In genomic region chr8:79522040-79522439, GRCm38 (mm10) we compare ENCODE assay signal across 17 mouse cellular contexts.
DNase-seq lines count a peak whose midpoint lies in the region; ATAC-seq and TF ChIP-seq lines count a peak whose summit lies in the region.
"Had no signal": no experiment of that assay in that cellular context is flagged by ENCODE, and none has a peak within 500 bp of the region (broad histone marks: within the 10 kb centered on the region; RNA-seq: fewer than 3 reads in every experiment).

No protein-coding gene starts in this region.

- no peak overlapping the region for H3K4me3 ChIP-seq in midbrain, embryonic 14.5 days (replicated peaks; ENCODE audit: low read depth, low read length)
- no peak overlapping the region for H3K4me3 ChIP-seq in midbrain, embryonic 10.5 days
- H3K4me3 ChIP-seq in liver, postnatal 0 days (ENCODE audit: low read depth, low read length), result no peak overlapping the region
- H3K4me3 ChIP-seq: heart, adult 2 months; neural tube, embryonic 15.5 days had no signal

- WGBS in midbrain, embryonic 14.5 days, result 68% methylated on average over 1 of the region's 1 CpGs
- WGBS in midbrain, embryonic 10.5 days, result 64% methylated on average over 1 of the region's 1 CpGs
- 72% methylated on average over 1 of the region's 1 CpGs for WGBS in liver, postnatal 0 days (ENCODE audit: insufficient replicate concordance)

- H3K27me3 ChIP-seq in midbrain, embryonic 14.5 days (ENCODE audit: control insufficient read depth, insufficient read depth, low read length), result no peaks in the 10 kb centered on the region
- H3K27me3 ChIP-seq in midbrain, embryonic 10.5 days (ENCODE audit: low read depth, poor library complexity, severe bottlenecking), result no peaks in the 10 kb centered on the region
- H3K27me3 ChIP-seq in liver, postnatal 0 days (ENCODE audit: insufficient read depth, low read length), result no peaks in the 10 kb centered on the region
- H3K27me3 ChIP-seq: neural tube, embryonic 15.5 days had no signal

- no peak for TF ChIP-seq EP300 in liver, postnatal 0 days (IDR thresholded peaks at IDR 0.05; ENCODE audit: low read depth)

- no peak overlapping the region for H3K4me2 ChIP-seq in midbrain, embryonic 14.5 days (ENCODE audit: low read length)
- no peak overlapping the region for H3K4me2 ChIP-seq in liver, postnatal 0 days (ENCODE audit: low read depth, low read length)
- H3K4me2 ChIP-seq: neural tube, embryonic 15.5 days had no signal

- H3K36me3 ChIP-seq in midbrain, embryonic 14.5 days (ENCODE audit: control insufficient read depth, insufficient read depth, low read length), result no peaks in the 10 kb centered on the region
- no peaks in the 10 kb centered on the region for H3K36me3 ChIP-seq in midbrain, embryonic 10.5 days
- H3K36me3 ChIP-seq in liver, postnatal 0 days (replicated peaks; ENCODE audit: insufficient read depth, low read length), result no peaks in the 10 kb centered on the region
- H3K36me3 ChIP-seq: neural tube, embryonic 15.5 days had no signal

- peak; percentile 40 for DNase-seq in midbrain, embryonic 14.5 days
- DNase-seq in midbrain, embryonic 10.5 days (ENCODE audit: low spot score), result no peak
- peak; percentile 37 for DNase-seq in brain, embryonic 14.5 days (ENCODE audit: low read depth)
- DNase-seq in forelimb bud, embryonic 11.5 days (ENCODE audit: low read depth, low spot score), result peak; percentile 86
- DNase-seq in retina, embryonic 14.5 days (ENCODE audit: low spot score), result peak; percentile 23
- DNase-seq in left cerebral cortex, postnatal 25 days (ENCODE audit: low spot score in 2 of 2), result no peak
- no peak for DNase-seq in cerebellum, postnatal 4 days (ENCODE audit: low spot score in 2 of 2)
- no peak for DNase-seq in liver, postnatal 0 days
- DNase-seq: cerebellum, adult 18-20 months; heart, adult 2 months; heart, postnatal 36 days; layer of hippocampus, adult 9-11 months; lung, postnatal 10 days; right cerebral cortex, postnatal 14 days; thymus, adult 2 months had no signal

- intact Hi-C loops in left cerebral cortex, postnatal 25 days (cut with DNase I), result no loop called here

- ATAC-seq in midbrain, embryonic 14.5 days (ENCODE audit: low FRiP score, low TSS enrichment), result no peak
- no peak for ATAC-seq in liver, postnatal 0 days
- ATAC-seq: activated CD4-positive, CD25-positive, alpha-beta regulatory T cell, adult 4 months had no signal

- no peak overlapping the region for H3K9ac ChIP-seq in midbrain, embryonic 14.5 days (replicated peaks; ENCODE audit: low read length)
- no peak overlapping the region for H3K9ac ChIP-seq in liver, postnatal 0 days (replicated peaks)
- H3K9ac ChIP-seq: neural tube, embryonic 15.5 days had no signal

- H3K4me1 ChIP-seq in midbrain, embryonic 14.5 days (ENCODE audit: control insufficient read depth, insufficient read depth, low read length), result no peaks in the 10 kb centered on the region
- H3K4me1 ChIP-seq in midbrain, embryonic 10.5 days, result no peaks in the 10 kb centered on the region
- H3K4me1 ChIP-seq in liver, postnatal 0 days (ENCODE audit: insufficient read depth), result no peaks in the 10 kb centered on the region
- H3K4me1 ChIP-seq: neural tube, embryonic 15.5 days had no signal

- no peak for TF ChIP-seq CTCF in brain, embryonic 14.5 days (IDR thresholded peaks at IDR 0.05; ENCODE audit: borderline replicate concordance, extremely low read depth, insufficient read depth, insufficient read length)
- TF ChIP-seq CTCF in liver, postnatal 0 days (IDR thresholded peaks at IDR 0.05; ENCODE audit: low read depth), result no peak

- H3K27ac ChIP-seq in midbrain, embryonic 14.5 days (replicated peaks; ENCODE audit: low read depth, low read length), result no peak overlapping the region
- no peak overlapping the region for H3K27ac ChIP-seq in midbrain, embryonic 10.5 days (replicated peaks)
- H3K27ac ChIP-seq in liver, postnatal 0 days (ENCODE audit: low read depth), result no peak overlapping the region
- H3K27ac ChIP-seq: heart, adult 2 months; neural tube, embryonic 15.5 days had no signal

- no peaks in the 10 kb centered on the region for H3K9me3 ChIP-seq in midbrain, embryonic 14.5 days (ENCODE audit: control insufficient read depth, low read length)
- H3K9me3 ChIP-seq in midbrain, embryonic 10.5 days (replicated peaks), result no peaks in the 10 kb centered on the region
- H3K9me3 ChIP-seq in liver, postnatal 0 days (ENCODE audit: low read length), result no peaks in the 10 kb centered on the region
- H3K9me3 ChIP-seq: neural tube, embryonic 15.5 days had no signal

- TF ChIP-seq POLR2A in brain, embryonic 14.5 days (IDR thresholded peaks at IDR 0.05; ENCODE audit: borderline replicate concordance, extremely low read depth, insufficient read depth, insufficient read length, poor library complexity, severe bottlenecking), result no peak

Comparison
In these comparisons a context has a peak if more than half of its experiments do, and no peak if none do; other contexts are left out.
1. DNase-seq: peak in midbrain, embryonic 14.5 days (single experiment), brain, embryonic 14.5 days (single experiment), forelimb bud, embryonic 11.5 days (single experiment) and retina, embryonic 14.5 days (single experiment); none in midbrain, embryonic 10.5 days (single experiment), left cerebral cortex, postnatal 25 days (0 of 2), cerebellum, postnatal 4 days (0 of 2) and liver, postnatal 0 days (single experiment).